Mouse (Mus musculus): ENCODE data around the gene Gm28845.
"Not testable (repeated sequence)": the region's sequence is repeated elsewhere in the genome, so short reads cannot be mapped to it uniquely, and the experiment has no call there.

The Gm28845 gene

DNA sequence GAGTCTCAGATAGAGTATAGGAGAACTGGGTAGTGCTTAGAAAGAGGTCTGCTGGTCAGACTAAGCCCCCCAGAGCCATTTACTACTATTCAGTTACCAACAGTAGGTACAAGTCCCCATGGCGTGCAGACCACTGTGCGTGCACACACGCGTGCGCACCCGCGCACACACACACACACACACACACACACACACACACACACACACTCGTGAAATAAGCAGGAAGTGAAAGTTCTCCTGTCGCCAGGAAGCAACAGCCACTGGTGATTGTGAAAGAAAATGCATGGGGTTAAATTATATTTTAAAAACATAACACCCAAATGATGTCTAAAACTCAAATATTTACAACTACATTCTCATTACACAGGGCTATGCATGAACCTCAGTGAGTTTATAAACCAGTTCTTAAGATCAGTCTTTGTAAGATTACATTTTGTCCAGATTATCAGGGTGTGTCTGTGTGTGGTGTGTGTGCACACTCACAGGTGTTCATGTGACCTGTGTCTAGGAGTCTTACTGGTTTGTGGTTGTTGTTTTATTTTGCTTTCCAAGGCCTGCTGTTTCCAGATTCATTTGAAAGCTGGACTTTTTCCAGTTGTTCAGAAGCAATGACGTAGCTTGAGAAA is 11.6 kb downstream of the Gm28845 start:
- DNase-seq = no peak

DNA sequence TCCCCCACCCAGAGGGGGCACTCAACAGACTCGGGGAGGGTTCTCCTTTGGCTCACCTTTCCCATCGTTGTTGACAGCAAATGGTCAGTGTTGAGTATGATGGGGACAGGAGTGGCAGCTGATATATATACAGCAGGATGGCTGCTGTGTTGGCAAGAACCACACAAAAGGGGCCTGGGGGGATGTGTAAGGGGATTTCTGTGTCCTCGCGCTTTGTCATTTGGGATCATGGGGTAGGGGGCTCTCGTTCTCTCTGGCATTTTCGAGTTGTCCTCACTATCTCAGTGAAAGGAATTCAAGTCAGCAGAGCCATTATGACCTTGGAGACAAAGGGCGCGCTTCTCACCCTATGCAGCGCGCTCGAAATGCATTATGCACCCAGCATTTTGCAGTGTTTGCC is 16.1 kb downstream of the Gm28845 start, which contains the start of gene Cryga:
Cryga (minus strand) TSS at position 101 of the 400 bp plus-strand sequence.
- no peak for DNase-seq

DNA sequence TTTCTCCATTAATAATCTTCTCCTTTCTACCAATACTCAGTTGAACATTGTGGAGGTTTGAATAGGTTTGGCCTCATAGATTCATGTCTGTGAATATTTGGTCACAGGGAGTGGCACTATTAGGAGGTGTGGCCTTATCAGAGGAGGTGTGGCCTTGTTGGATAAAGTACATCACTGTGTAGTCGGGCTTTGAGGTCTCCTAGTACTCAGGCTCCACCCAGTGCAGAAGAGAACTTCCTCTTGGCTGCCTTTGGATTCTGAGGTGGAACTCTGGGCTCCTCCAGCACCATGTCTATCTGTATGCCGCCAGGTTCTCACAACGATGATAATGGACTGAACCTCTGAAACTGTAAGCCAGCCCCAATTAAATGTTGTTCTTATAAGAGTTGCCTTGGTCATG is 22.4 kb downstream of the Gm28845 start:
- no peak for DNase-seq

DNA sequence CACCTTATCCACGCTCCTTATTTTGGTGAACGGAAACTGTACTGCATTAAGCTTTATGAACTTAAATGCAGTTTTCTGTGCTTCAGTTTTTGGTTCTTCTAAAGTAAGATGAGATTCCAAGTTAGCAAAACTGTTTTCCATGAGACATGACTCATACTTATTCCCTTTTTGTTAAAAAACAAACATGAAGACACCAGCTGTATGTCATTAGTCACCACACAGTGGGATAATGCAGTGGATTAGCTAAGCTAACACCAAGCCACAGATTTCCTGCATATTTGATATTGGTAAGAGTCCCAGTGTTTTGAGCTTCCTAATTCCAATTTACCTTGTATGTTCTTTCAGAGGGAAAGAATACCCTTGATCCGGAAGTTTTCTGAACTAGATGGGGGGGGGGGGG is 27.8 kb downstream of the Gm28845 start:
- DNase-seq = no peak

DNA sequence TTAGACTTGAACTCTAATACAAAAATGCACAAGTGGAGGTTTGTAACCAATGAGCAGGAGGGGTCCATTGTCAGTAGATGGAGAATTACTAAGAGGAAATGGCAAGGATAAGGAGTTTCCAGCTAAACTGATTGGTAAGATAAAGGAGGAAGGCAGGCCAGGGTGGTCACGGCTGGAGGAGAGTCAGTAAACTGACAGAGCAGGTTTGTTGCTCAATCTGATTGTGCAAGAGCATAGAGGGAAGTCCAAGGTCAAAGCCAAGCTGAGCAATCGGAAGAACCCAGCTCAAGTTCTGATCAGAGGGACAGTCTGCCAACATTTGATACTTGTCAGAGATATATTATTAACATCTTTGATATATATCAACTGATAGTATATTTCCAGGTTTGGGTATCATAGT is 29.0 kb downstream of the Gm28845 start:
- DNase-seq = peak in 1 of 2 experiments; percentile 43

DNA sequence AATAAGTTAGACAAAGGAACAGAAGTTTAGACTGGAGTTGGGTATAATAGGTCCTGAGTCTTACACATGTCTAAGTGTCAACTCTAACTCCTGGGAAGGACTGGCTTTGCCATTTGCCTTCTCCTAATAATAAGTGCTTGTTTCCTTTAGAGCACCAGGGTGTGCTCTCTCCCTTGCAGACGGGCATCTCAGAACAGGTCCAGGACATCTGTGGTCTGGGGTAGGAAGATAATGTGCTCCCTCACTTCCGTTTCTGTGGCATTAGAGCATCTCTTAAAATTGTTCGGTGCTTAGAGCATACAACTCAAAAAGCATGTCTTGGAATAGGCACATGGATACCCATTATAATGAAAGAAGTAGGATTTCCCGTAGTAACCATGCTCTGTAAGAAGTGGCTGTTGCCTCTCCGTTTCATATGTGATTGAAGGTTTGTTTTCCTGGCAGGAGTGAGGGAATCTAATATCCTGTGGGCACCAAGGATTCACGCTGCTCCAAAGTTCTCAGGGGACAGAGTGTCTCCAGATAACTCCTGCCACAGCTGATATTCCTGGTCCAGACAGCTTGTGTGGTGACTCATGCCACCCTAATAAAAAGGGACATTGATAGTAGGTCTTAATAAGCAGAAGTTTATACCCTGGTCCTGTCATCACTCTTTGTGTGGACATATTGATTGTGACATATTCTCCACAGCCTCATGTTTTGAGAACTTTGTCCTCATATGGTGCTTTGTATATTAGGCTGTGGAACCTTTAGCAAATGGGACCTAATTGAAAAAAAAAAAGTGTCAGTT is 30.6 kb downstream of the Gm28845 start:
- DNase-seq = no peak

DNA sequence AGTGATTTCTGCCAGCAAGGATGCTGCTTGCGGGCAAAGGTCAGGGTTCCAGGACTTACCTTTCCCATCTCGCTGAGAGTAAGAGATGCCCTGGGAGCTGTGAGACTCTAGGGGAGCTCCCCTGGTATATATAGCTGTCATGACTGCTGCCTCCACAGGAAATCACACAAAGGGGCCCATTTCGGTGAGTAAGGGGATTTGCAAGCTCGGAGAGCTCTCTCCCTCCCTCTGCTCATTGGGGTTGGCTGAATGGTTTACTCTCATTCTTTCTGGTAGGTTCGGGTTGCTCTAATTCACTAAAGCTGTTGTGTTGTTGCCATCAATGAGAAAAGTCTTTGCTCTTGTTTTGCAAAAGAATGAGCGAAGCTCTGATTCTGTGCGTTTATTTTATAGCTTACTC is 37.2 kb downstream of the Gm28845 start, which contains the start of gene Crygb:
Crygb (minus strand) TSS at position 101 of the 400 bp plus-strand sequence.
- DNase-seq = no peak

DNA sequence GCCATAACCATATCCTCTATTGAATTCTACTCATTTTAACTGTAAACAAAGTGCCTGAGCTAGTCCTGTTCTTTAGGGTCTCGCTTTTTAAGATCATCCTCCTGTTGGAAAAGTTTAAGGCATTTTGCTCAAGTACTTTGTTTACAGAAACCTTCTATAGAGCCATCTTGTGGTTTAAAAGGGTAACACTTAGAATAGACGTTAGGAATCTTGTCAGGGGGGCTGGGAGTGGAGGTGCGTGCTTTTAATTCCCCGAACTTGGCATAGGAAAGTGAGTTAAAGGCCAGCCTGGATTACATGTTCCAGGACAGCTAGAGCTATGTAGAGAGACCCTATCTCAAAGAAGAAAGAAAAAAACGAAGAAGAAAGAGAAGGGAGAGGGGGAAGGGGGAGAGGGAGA is 43.8 kb downstream of the Gm28845 start:
- no peak for DNase-seq

DNA sequence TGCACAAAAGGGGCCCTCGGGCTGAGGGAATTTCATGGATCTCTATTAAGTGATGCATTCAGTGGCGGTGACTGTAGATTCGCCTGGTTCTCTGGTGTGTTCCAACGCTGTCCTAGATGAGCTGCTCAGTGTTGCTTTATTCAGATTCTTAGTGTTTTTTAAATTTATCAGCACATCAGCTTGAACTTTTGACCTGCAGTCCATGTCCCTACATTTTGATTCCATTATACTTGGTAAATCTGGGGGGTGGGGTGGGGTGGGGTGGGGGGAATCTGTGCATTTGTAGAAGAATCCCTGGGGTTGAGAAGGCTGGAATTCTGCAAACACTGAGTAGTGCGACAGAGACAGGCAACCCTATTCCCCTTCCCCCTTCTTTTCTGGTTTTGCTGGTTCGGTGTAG is 45.8 kb downstream of the Gm28845 start, which contains the start of gene Crygc:
Crygc (minus strand) TSS at position 101 of the 400 bp plus-strand sequence.
- DNase-seq = no peak

DNA sequence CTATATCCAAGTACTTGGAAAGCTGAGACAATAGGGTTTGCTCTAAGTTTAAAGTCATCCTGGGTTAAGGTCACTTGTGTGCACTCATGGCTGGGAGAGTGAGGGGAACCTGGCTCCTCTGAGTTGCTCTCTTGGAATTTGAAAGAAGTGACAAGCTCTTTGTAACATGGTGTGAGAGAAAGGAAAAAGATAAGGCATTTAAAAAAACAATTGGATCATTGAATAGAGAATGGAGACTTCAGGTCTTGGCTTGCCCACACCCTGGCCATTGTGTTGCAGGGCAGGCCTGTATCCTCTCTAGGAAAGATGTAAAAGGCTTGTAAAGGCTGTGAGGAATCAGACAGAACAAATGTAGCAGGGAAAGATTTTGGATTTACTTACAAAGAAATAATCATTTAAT is 51.5 kb downstream of the Gm28845 start:
- DNase-seq = no peak

DNA sequence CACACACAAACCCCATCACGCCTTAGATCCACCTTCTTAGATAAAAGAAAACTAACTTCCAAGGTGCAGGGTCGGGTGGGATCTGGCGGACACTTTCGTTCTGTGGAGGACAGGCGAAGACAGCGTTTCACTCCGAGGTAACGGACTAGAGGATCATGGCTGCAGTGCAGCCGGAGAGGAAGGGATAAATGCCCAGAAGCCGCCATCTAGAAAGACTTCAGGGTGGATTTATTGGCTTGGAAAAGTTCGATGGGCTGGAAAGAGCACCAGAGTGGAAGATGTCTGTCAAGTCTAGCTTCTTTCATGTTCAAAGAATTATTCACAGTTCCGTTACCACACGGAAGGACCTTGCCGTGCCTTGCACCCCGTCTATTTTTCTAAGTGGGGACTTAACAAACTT is 55.2 kb downstream of the Gm28845 start:
- DNase-seq = no peak

DNA sequence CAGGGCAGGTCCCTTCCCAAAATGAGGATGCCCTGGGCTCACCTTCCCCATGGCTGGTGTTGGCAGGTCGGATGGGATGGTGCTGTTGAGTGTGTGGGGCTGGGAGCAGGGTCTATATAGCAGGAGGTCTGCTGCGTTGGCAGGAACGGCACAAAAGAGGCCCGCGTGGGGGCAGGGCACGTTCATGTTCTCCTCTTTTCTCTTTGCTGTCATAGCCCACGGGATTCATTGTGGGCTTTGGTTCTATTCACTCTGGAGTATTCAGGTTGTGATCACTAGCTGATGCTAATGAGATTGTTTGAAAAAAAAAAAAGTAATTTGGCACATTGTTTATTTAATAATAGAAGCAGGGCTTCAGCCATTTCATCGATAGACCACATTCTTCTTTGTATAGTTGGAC is 56.0 kb downstream of the Gm28845 start, which contains the start of gene Crygd:
Crygd (minus strand) TSS at position 101 of the 400 bp plus-strand sequence.
- no peak for DNase-seq

DNA sequence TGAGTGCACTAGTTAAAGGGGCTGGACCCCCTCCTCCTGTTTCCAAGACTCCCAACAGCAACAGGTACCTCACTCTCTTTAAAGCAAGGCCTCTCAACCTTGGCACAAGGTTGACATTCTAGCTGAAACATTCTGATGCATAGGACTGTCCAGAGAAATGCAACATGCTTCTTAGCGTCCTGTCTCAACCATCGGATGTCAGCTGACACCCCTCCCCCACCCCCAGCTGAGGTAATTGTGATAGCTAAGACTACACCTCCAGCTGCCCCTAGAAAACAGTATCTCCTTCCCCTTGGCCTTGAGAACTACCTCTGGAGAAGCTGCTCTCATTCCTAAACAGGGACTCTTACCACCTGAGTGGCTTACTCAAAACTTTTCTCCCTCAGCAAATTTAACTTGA is 67.2 kb downstream of the Gm28845 start:
- DNase-seq = no peak

DNA sequence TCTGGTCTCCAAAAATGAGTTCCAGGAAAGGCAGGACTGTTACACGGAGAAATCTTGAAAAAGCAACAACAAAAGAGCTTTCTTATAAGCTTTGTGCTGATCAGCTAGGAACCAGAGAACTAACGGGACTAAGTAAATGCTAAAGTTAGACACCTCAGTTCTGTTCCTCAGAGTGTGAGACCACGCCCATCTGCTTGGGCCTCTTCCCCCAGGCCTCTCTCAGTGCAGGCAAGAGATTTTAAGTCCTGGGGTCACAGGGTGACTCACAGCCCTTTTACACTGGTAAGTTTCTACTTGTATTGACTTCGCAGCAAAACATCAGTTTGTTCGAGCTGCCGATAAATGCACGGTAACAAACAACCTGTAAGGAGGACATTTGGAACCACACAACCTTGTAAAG is 67.7 kb downstream of the Gm28845 start:
- DNase-seq = no peak

DNA sequence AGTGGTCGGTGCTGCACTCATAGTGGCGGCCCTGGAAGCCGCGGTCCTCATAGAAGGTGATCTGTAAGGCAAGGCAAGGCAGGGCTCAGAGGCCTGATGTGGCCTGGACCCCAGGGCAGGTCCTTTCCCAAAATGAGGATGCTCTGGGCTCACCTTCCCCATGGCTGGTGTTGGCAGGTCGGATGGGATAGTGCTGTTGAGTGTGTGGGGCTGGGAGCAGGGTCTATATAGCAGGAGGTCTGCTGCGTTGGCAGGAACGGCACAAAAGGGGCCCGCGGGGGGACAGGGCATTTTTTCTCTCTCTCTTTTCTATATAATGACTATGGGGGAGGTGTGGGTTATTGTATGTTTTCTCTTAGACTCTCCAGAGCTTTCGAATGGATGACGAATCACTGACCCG is 68.4 kb downstream of the Gm28845 start, which contains the start of gene Cryge:
Cryge (minus strand) TSS at position 198 of the 400 bp plus-strand sequence.
- DNase-seq = not testable (repeated sequence)
